Mouse (Mus musculus) CH12.LX (cell line): ENCODE data around the gene Fance. TPM values are rescaled to one million over a fixed set of nuclear protein-coding genes. Genes with fewer than 3 reads are reported as not detected.

Source experiments
- DNase-seq: peaks from one replicate; pipeline ENCODE4 v3.0.0-alpha.2; 2013; ENCODE audit errors: extremely low read depth
- H3K27ac ChIP-seq: 2 replicates; pipeline ENCODE4 v1.5.1; 2012; ENCODE audit warnings: low read depth, mild to moderate bottlenecking, control low read depth, moderate library complexity; ENCODE audit not compliant: insufficient read depth
- H3K27me3 ChIP-seq: replicated peaks from 2 replicates; pipeline ENCODE3; 2012; ENCODE audit warnings: inconsistent platforms
- H3K36me3 ChIP-seq, 2 experiments: replicated peaks in 1 of 2; 2 replicates each; pipeline versions ENCODE3 to v1.6.1; 2012; ENCODE audit warnings: inconsistent platforms in 1 of 2, low read length in 1 of 2, mild to moderate bottlenecking in 1 of 2, mixed read lengths in 1 of 2, moderate library complexity in 1 of 2; ENCODE audit not compliant: control insufficient read depth in 1 of 2, insufficient read depth in 1 of 2
- H3K4me1 ChIP-seq, 2 experiments: 2 replicates each; pipeline ENCODE4 v1.6.1; 2012; ENCODE audit warnings: inconsistent platforms in 1 of 2, moderate library complexity in 1 of 2; ENCODE audit not compliant: insufficient read depth in 2 of 2, control insufficient read depth in 1 of 2
- H3K4me2 ChIP-seq: 2 replicates; pipeline ENCODE4 v1.6.1; 2012; ENCODE audit warnings: low read depth, mild to moderate bottlenecking, control low read depth; ENCODE audit not compliant: poor library complexity, insufficient read depth, severe bottlenecking
- H3K4me3 ChIP-seq, 3 experiments: fragments of 150-350 bp in 1 of 3; sonication (generic) in 1 of 3; replicated peaks in 1 of 3; 2 replicates each; pipeline versions ENCODE3 to v1.5.1; 2011 to 2012; ENCODE audit warnings: low read depth in 2 of 3, low read length in 2 of 3, mild to moderate bottlenecking in 2 of 3, moderate library complexity in 2 of 3, control low read depth in 1 of 3, improper control_type of control experiment in 1 of 3, inconsistent platforms in 1 of 3, mixed read lengths in 1 of 3; ENCODE audit not compliant: poor library complexity in 1 of 3
- H3K79me2 ChIP-seq: replicated peaks from 2 replicates; pipeline ENCODE4 v1.6.1; 2012; ENCODE audit warnings: mild to moderate bottlenecking, moderate library complexity; ENCODE audit not compliant: control insufficient read depth, poor library complexity, insufficient read depth, severe bottlenecking; ENCODE audit errors: extremely low read depth
- H3K9ac ChIP-seq: 2 replicates; pipeline ENCODE4 v1.6.1; 2012; ENCODE audit warnings: low read depth, mild to moderate bottlenecking, control low read depth, moderate library complexity; ENCODE audit not compliant: insufficient read depth
- H3K9me3 ChIP-seq: replicated peaks from 2 replicates; pipeline ENCODE3; 2012; ENCODE audit warnings: low read length, inconsistent platforms, mixed read lengths
- BHLHE40 ChIP-seq: IDR thresholded peaks from 2 replicates; pipeline ENCODE4 v1.6.1; 2011; ENCODE audit warnings: mild to moderate bottlenecking, low read depth, low read length, improper control_type of control experiment
- CHD1 ChIP-seq: IDR thresholded peaks from 2 replicates; pipeline ENCODE4 v1.6.1; 2012; ENCODE audit warnings: low read depth, low read length, improper control_type of control experiment, inconsistent platforms
- CTCF ChIP-seq, 2 experiments: IDR thresholded peaks in 1 of 2; conservative IDR thresholded peaks in 1 of 2; 2 replicates each; pipeline ENCODE4 v1.5.1; 2011 to 2012; ENCODE audit warnings: low read depth in 2 of 2, low read length in 2 of 2, improper control_type of control experiment in 1 of 2, inconsistent platforms in 1 of 2, mild to moderate bottlenecking in 1 of 2, moderate library complexity in 1 of 2
- E2F4 ChIP-seq: IDR thresholded peaks from 2 replicates; pipeline ENCODE4 v1.6.1; 2011; ENCODE audit warnings: low read depth, low read length, improper control_type of control experiment; ENCODE audit not compliant: insufficient replicate concordance
- ELF1 ChIP-seq: IDR thresholded peaks from 2 replicates; pipeline ENCODE4 v1.6.1; 2014; ENCODE audit warnings: low read depth, mild to moderate bottlenecking, inconsistent platforms, low read length, improper control_type of control experiment
- EP300 ChIP-seq: IDR thresholded peaks from 2 replicates; pipeline ENCODE4 v1.6.1; 2011; ENCODE audit warnings: low read length, improper control_type of control experiment
- ETS1 ChIP-seq: conservative IDR thresholded peaks from 2 replicates; pipeline ENCODE4 v1.6.1; 2012; ENCODE audit warnings: low read depth, mild to moderate bottlenecking, inconsistent platforms, low read length, improper control_type of control experiment, moderate library complexity
- GABPA ChIP-seq: IDR thresholded peaks from 2 replicates; pipeline ENCODE4 v1.6.1; 2012; ENCODE audit warnings: low read depth, low read length, improper control_type of control experiment, inconsistent platforms; ENCODE audit not compliant: insufficient replicate concordance
- HCFC1 ChIP-seq: IDR thresholded peaks from 2 replicates; pipeline ENCODE4 v1.6.1; 2012; ENCODE audit warnings: low read depth, mild to moderate bottlenecking, inconsistent platforms, low read length, improper control_type of control experiment
- JUN ChIP-seq: IDR thresholded peaks from 2 replicates; pipeline ENCODE4 v1.6.1; 2011; ENCODE audit warnings: low read depth, mild to moderate bottlenecking, low read length, improper control_type of control experiment, moderate library complexity; ENCODE audit not compliant: insufficient read depth
- KAT2A ChIP-seq: IDR thresholded peaks from 2 replicates; pipeline ENCODE4 v1.6.1; 2012; ENCODE audit warnings: low read length, improper control_type of control experiment, inconsistent platforms; ENCODE audit not compliant: insufficient replicate concordance
- MAX ChIP-seq: IDR thresholded peaks from 2 replicates; pipeline ENCODE4 v1.6.1; 2011; ENCODE audit warnings: low read length, improper control_type of control experiment
- MAZ ChIP-seq: IDR thresholded peaks from 2 replicates; pipeline ENCODE4 v1.6.1; 2012; ENCODE audit warnings: low read depth, mild to moderate bottlenecking, inconsistent platforms, low read length, improper control_type of control experiment, moderate library complexity
- MXI1 ChIP-seq: IDR thresholded peaks from 2 replicates; pipeline ENCODE4 v1.6.1; 2011; ENCODE audit warnings: mild to moderate bottlenecking, low read depth, low read length, improper control_type of control experiment
- MYC ChIP-seq: IDR thresholded peaks from 2 replicates; pipeline ENCODE4 v1.6.1; 2011; ENCODE audit warnings: low read depth, mild to moderate bottlenecking, improper control_type of control experiment, low read length
- NELFE ChIP-seq: IDR thresholded peaks from 2 replicates; pipeline ENCODE4 v1.6.1; 2011; ENCODE audit warnings: low read depth, low read length, improper control_type of control experiment
- POLR2A ChIP-seq: IDR thresholded peaks from 2 replicates; pipeline ENCODE4 v1.6.1; 2011; ENCODE audit warnings: low read depth, mild to moderate bottlenecking, improper control_type of control experiment, low read length
- RAD21 ChIP-seq: IDR thresholded peaks from 2 replicates; pipeline ENCODE4 v1.6.1; 2011; ENCODE audit warnings: low read depth, mild to moderate bottlenecking, low read length, improper control_type of control experiment, moderate library complexity
- RCOR1 ChIP-seq: conservative IDR thresholded peaks from 2 replicates; pipeline ENCODE4 v1.6.1; 2012; ENCODE audit warnings: low read depth, mild to moderate bottlenecking, inconsistent platforms, low read length, improper control_type of control experiment
- SIN3A ChIP-seq: IDR thresholded peaks from 2 replicates; pipeline ENCODE4 v1.6.1; 2012; ENCODE audit warnings: low read length, improper control_type of control experiment, inconsistent platforms
- SMC3 ChIP-seq: IDR thresholded peaks from 2 replicates; pipeline ENCODE4 v1.6.1; 2011; ENCODE audit warnings: low read depth, low read length, improper control_type of control experiment
- TBP ChIP-seq: conservative IDR thresholded peaks from 2 replicates; pipeline ENCODE4 v1.6.1; 2011; ENCODE audit warnings: low read depth, low read length, improper control_type of control experiment
- TCF12 ChIP-seq: IDR thresholded peaks from 2 replicates; pipeline ENCODE4 v1.6.1; 2014; ENCODE audit warnings: low read depth, mild to moderate bottlenecking, inconsistent platforms, low read length, improper control_type of control experiment
- UBTF ChIP-seq: IDR thresholded peaks from 2 replicates; pipeline ENCODE4 v1.6.1; 2012; ENCODE audit warnings: low read depth, mild to moderate bottlenecking, inconsistent platforms, low read length, improper control_type of control experiment, moderate library complexity
- USF1 ChIP-seq: IDR thresholded peaks from 2 replicates; pipeline ENCODE4 v1.6.1; 2014; ENCODE audit warnings: low read depth, mild to moderate bottlenecking, inconsistent platforms, low read length, improper control_type of control experiment
- USF2 ChIP-seq: conservative IDR thresholded peaks from 2 replicates; pipeline ENCODE4 v1.6.1; 2011; ENCODE audit warnings: low read depth, low read length, improper control_type of control experiment
- ZC3H11A ChIP-seq: IDR thresholded peaks from 2 replicates; pipeline ENCODE4 v1.6.1; 2012; ENCODE audit warnings: low read depth, mild to moderate bottlenecking, inconsistent platforms, low read length, improper control_type of control experiment
- ZKSCAN1 ChIP-seq: IDR thresholded peaks from 2 replicates; pipeline ENCODE4 v1.6.1; 2012; ENCODE audit warnings: low read depth, inconsistent platforms, low read length, improper control_type of control experiment, borderline replicate concordance
- ZMIZ1 ChIP-seq: IDR thresholded peaks from 2 replicates; pipeline ENCODE4 v1.6.1; 2012; ENCODE audit warnings: low read depth, mild to moderate bottlenecking, inconsistent platforms, low read length, improper control_type of control experiment
- ZNF384 ChIP-seq: IDR thresholded peaks from 2 replicates; pipeline ENCODE4 v1.6.1; 2012; ENCODE audit warnings: low read depth, low read length, improper control_type of control experiment, inconsistent platforms
- dilution Hi-C: fragments of 300-500 bp; cut with MboI; formaldehyde crosslinking; loops from 2 replicates; pipeline ENCODE4 v1.14.3; 2020; ENCODE audit warnings: low sequenced_read_pairs; ENCODE audit not compliant: extremely low pct_unique_long_range_greater_than_20kb, extremely low pct_ligation_motif_present
- in situ Hi-C: fragments of 300-500 bp; cut with MboI; formaldehyde crosslinking; loops from 3 replicates; pipeline ENCODE4 v1.14.3; 2019; ENCODE audit warnings: low sequenced_read_pairs, low pct_ligation_motif_present, low pct_unique_long_range_greater_than_20kb, mixed read lengths
- polyA plus RNA-seq: library from polyadenylated mRNA; unstranded; fragments of >175 nt; gene quantifications from 2 replicates; pipeline ENCODE4 v1.2.1, GENCODE M21; 2012; ENCODE audit warnings: low read depth; ENCODE audit not compliant: insufficient read length
- total RNA-seq, 2 experiments: library from RNA; depleted of rRNA; stranded (reverse); fragments of 300-350 nt in 1 of 2; fragments of >200 nt in 1 of 2; gene quantifications; 2 replicates each; pipeline ENCODE4 v1.2.3; 2012 to 2014

Fance gene
- total and polyA plus RNA-seq, 3 experiments = 17.4 to 37.9 (median 29.6) TPM

GRCm38 (mm10) chr17:28373821-28374220 lies 60.5 kb downstream of the Fance start:
- H3K27ac ChIP-seq = no peak overlapping the region
- H3K36me3 ChIP-seq = no peaks in the 10 kb centered on the region
- dilution Hi-C loops (no loop called here), in situ Hi-C loops (loop anchor here (10.0 kb wide), 1 partner anchor 161 kb away; the partner anchor contains the start of gene Armc12)
- peaks cover 0 to 4% of the 10 kb centered on the region in 2 experiments; a peak in 1 of 4 replicates for H3K4me1 ChIP-seq
- H3K9me3 ChIP-seq = no peaks in the 10 kb centered on the region
- TF ChIP-seq TCF12 (0 out of 2 replicates have a peak, but pooled peaks have one; percentile 36), BHLHE40 (peak; percentile 42; the same call in 1 of the 2 replicates), UBTF (no peak), CHD1 (no peak), MXI1 (0 out of 2 replicates have a peak, but pooled peaks have one; percentile 41), POLR2A (no peak), EP300 (no peak), USF2 (no peak), JUN (no peak), MYC (peak; percentile 41; the same call in 1 of the 2 replicates), KAT2A (no peak), RCOR1 (no peak), NELFE (0 out of 2 replicates have a peak, but pooled peaks have one; percentile 32), MAX (no peak), USF1 (no peak), ZMIZ1 (no peak), TBP (no peak), SIN3A (no peak), E2F4 (no peak), ETS1 (no peak), CTCF (conservative IDR thresholded peaks at IDR 0.05 in 1 of 2, IDR thresholded peaks at IDR 0.05 in 1 of 2; ENCODE audit: low read depth in 2 of 2, low read length in 2 of 2) (peak; percentile 65 to 91), ELF1 (no peak), SMC3 (peak; percentile 86), ZKSCAN1 (no peak), ZNF384 (no peak), GABPA (no peak), ZC3H11A (peak; percentile 38; the same call in 1 of the 2 replicates), HCFC1 (no peak), MAZ (0 out of 2 replicates have a peak, but pooled peaks have one; percentile 34), RAD21 (peak; percentile 85)
- H3K27me3 ChIP-seq = peaks cover 8% of the 10 kb centered on the region
- no peak overlapping the region for H3K9ac ChIP-seq
- peak overlapping the region; percentile 68 for H3K4me2 ChIP-seq
- H3K4me3 ChIP-seq = no peak overlapping the region
- no peaks in the 10 kb centered on the region for H3K79me2 ChIP-seq
- peak; percentile 64 for DNase-seq
